Mouse (Mus musculus): Measurements from ENCODE around the gene Mast3.

The Mast3 gene

GRCm38 (mm10) chr8:70760350-70760749, 44.5 kb downstream of the Mast3 start:
- DNase-seq, result no peak

GRCm38 (mm10) chr8:70758616-70759561, 46.0 kb downstream of the Mast3 start:
- peak; percentile 50 to 60 for DNase-seq

GRCm38 (mm10) chr8:70758308-70758615, 46.6 kb downstream of the Mast3 start:
- DNase-seq, result no peak

GRCm38 (mm10) chr8:70757523-70758307, 47.1 kb downstream of the Mast3 start:
- DNase-seq, result peak; percentile 45 to 59

GRCm38 (mm10) chr8:70756476-70757040, 48.3 kb downstream of the Mast3 start:
- peak; percentile 5 to 15 for DNase-seq

GRCm38 (mm10) chr8:70755661-70756475, 49.0 kb downstream of the Mast3 start:
- peak; percentile 19 to 50 for DNase-seq

GRCm38 (mm10) chr8:70754871-70755660, 49.8 kb downstream of the Mast3 start:
- peak; percentile 88 to 92 for DNase-seq

- peak; percentile 94 to 96 for DNase-seq
Measured at GRCm38 (mm10) chr8:70754043-70754870, 50.6 kb downstream of the Mast3 start, which contains the start of gene Rab3a. Rab3a (plus strand) TSS chr8:70754679.

- peak; percentile 56 to 71 for DNase-seq
Measured at GRCm38 (mm10) chr8:70753151-70753550, 51.7 kb downstream of the Mast3 start.

GRCm38 (mm10) chr8:70752000-70752764, 52.7 kb downstream of the Mast3 start:
- DNase-seq, result peak; percentile 74 to 88

- DNase-seq, result no peak
Measured at GRCm38 (mm10) chr8:70750128-70750680, 54.6 kb downstream of the Mast3 start.

GRCm38 (mm10) chr8:70749097-70749674, 55.7 kb downstream of the Mast3 start:
- DNase-seq, result no peak

- DNase-seq, result no peak
Measured at GRCm38 (mm10) chr8:70748246-70749096, 56.4 kb downstream of the Mast3 start.

GRCm38 (mm10) chr8:70747211-70747890, 57.5 kb downstream of the Mast3 start:
- no peak for DNase-seq

- DNase-seq, result no peak
Measured at GRCm38 (mm10) chr8:70746676-70747075, 58.2 kb downstream of the Mast3 start.

- DNase-seq, result peak in 1 of 2 experiments; percentile 3
Measured at GRCm38 (mm10) chr8:70745691-70746220, 59.1 kb downstream of the Mast3 start.

GRCm38 (mm10) chr8:70744806-70745205, 60.0 kb downstream of the Mast3 start:
- DNase-seq, result peak in 1 of 2 experiments; percentile 3
